Mouse (Mus musculus) heart, postnatal 0 days (tissue): Measurements from ENCODE around the gene F3. TPM values are rescaled to one million over a fixed set of nuclear protein-coding genes. Genes with fewer than 3 reads are reported as not detected.

Experiments used
- ATAC-seq: fragments of 200-750 bp; cut with Nextera tagmentation; 2 replicates; pipeline ENCODE4 v1.8.0; 2017; ENCODE audit warnings: low read depth, moderate number of reproducible peaks, moderate library complexity; ENCODE audit not compliant: insufficient read depth
- DNase-seq: peaks from one replicate; pipeline ENCODE4 v3.0.0-alpha.2; 2016; ENCODE audit warnings: low spot score
- H3K27ac ChIP-seq: fragments of 300-500 bp; sonication (generic); 2 replicates; pipeline ENCODE4 v1.5.1; 2014; ENCODE audit warnings: low read depth, mild to moderate bottlenecking
- H3K27me3 ChIP-seq: fragments of 300-500 bp; sonication (generic); 2 replicates; pipeline ENCODE4 v1.6.1; 2014; ENCODE audit warnings: low read length, mixed read lengths; ENCODE audit not compliant: control insufficient read depth, insufficient read depth
- H3K36me3 ChIP-seq: fragments of 300-500 bp; sonication (generic); replicated peaks from 2 replicates; pipeline ENCODE4 v1.6.1; 2014; ENCODE audit warnings: low read length, mixed read lengths; ENCODE audit not compliant: control insufficient read depth, insufficient read depth
- H3K4me1 ChIP-seq: fragments of 300-500 bp; sonication (generic); 2 replicates; pipeline ENCODE4 v1.6.1; 2014; ENCODE audit warnings: antibody characterized with exemption; ENCODE audit not compliant: control insufficient read depth, insufficient read depth
- H3K4me2 ChIP-seq: fragments of 300-500 bp; sonication (generic); 2 replicates; pipeline ENCODE4 v1.6.1; 2014; ENCODE audit warnings: low read depth, mild to moderate bottlenecking, low read length, moderate library complexity
- H3K4me3 ChIP-seq: fragments of 300-500 bp; sonication (generic); 2 replicates; pipeline ENCODE4 v1.5.1; 2014; ENCODE audit warnings: low read depth, low read length
- H3K9ac ChIP-seq: fragments of 300-500 bp; sonication (generic); replicated peaks from 2 replicates; pipeline ENCODE4 v1.6.1; 2014; ENCODE audit warnings: low read depth, low read length, mixed read lengths
- H3K9me3 ChIP-seq: fragments of 300-500 bp; sonication (generic); replicated peaks from 2 replicates; pipeline ENCODE4 v1.6.1; 2016; ENCODE audit warnings: low read length; ENCODE audit not compliant: control insufficient read depth
- CTCF ChIP-seq: IDR thresholded peaks from 2 replicates; pipeline ENCODE4 v1.5.1; 2016; ENCODE audit warnings: antibody characterized with exemption, control low read depth, low read depth
- EP300 ChIP-seq: IDR thresholded peaks from 2 replicates; pipeline ENCODE4 v1.6.1; 2016; ENCODE audit warnings: antibody characterized with exemption, low read depth
- WGBS: fragments of 180-500 bp; shearing (Covaris S2); extraction: QIAGEN DNeasy Blood & Tissue Kit; methylation state at CpG from one replicate; pipeline ENCODE4 v1.1.7; 2014; 5-methylcytosine and 5-hydroxymethylcytosine counted together
- polyA plus RNA-seq: library from polyadenylated mRNA; unstranded; fragments of >200 nt; fragmentation: Nextera tagmentation; extraction: Ambion mirVana; gene quantifications from 2 replicates; pipeline ENCODE4 v1.2.1, GENCODE M21; 2015
- total RNA-seq: library from RNA; depleted of rRNA; stranded (reverse); fragments of >200 nt; gene quantifications from 2 replicates; pipeline ENCODE4 v1.2.3, GENCODE M21; 2014; ENCODE audit warnings: low replicate concordance

F3 gene
- total and polyA plus RNA-seq, 2 experiments from 2014 or later = 10.8 to 13.7 TPM

- 39% methylated on average over 4 of the region's 4 CpGs for WGBS
Observed at GRCm38 (mm10) chr3:121684552-121684951, 38.8 kb upstream of the F3 start.

DNA sequence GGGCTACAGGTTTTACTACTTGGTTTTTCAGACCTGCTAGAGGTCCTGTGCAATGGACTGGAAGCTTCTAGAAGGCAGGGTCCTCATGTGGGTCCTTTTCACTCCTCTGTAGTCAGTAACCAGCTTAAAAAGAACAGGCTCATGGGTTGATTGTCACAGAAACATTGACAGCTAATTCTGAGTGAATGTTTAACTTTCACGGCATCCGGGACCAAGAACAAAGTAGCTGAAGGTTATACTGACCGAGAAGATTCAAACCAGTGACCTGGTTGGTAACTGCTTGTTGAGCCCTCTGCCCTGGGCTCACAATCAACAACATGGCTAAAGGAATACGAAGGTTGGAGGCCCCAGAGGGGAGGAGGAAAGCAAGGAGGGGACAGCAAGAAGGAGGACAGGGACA, 38.4 kb upstream of the F3 start:
- no peak overlapping the region for H3K4me3 ChIP-seq
- H3K9me3 ChIP-seq = no peaks in the 10 kb centered on the region
- DNase-seq (no peak), ATAC-seq (no peak)
- TF ChIP-seq EP300 (no peak), CTCF (no peak)
- 89% methylated on average over 4 of the region's 4 CpGs for WGBS
- no peaks in the 10 kb centered on the region for H3K27me3 ChIP-seq
- H3K4me1 ChIP-seq = no peaks in the 10 kb centered on the region
- H3K27ac ChIP-seq = no peak overlapping the region
- no peaks in the 10 kb centered on the region for H3K36me3 ChIP-seq
- no peak overlapping the region for H3K9ac ChIP-seq
- H3K4me2 ChIP-seq = no peak overlapping the region

More at GRCm38 (mm10) chr3:121684552-121684951, 38.8 kb upstream of the F3 start:
- Histone ChIP-seq H3K9me3 (no peaks in the 10 kb centered on the region), H3K9ac (no peak overlapping the region), H3K4me1 (no peaks in the 10 kb centered on the region), H3K27ac (no peak overlapping the region), H3K4me3 (no peak overlapping the region), H3K36me3 (no peaks in the 10 kb centered on the region), H3K27me3 (no peaks in the 10 kb centered on the region), H3K4me2 (no peak overlapping the region)
- no peak for ATAC-seq
- DNase-seq = no peak
- TF ChIP-seq EP300 (no peak), CTCF (no peak)

- no peak for TF ChIP-seq CTCF
- TF ChIP-seq EP300 = no peak
- Histone ChIP-seq H3K9me3 (no peaks in the 10 kb centered on the region), H3K4me3 (no peak overlapping the region), H3K4me1 (no peaks in the 10 kb centered on the region), H3K36me3 (no peaks in the 10 kb centered on the region), H3K27ac (no peak overlapping the region), H3K4me2 (no peak overlapping the region), H3K9ac (no peak overlapping the region), H3K27me3 (no peaks in the 10 kb centered on the region)
- ATAC-seq (no peak), DNase-seq (no peak)
- 71% methylated on average over 1 of the region's 1 CpGs for WGBS
Observed at GRCm38 (mm10) chr3:121685985-121686384, 37.4 kb upstream of the F3 start.

DNA sequence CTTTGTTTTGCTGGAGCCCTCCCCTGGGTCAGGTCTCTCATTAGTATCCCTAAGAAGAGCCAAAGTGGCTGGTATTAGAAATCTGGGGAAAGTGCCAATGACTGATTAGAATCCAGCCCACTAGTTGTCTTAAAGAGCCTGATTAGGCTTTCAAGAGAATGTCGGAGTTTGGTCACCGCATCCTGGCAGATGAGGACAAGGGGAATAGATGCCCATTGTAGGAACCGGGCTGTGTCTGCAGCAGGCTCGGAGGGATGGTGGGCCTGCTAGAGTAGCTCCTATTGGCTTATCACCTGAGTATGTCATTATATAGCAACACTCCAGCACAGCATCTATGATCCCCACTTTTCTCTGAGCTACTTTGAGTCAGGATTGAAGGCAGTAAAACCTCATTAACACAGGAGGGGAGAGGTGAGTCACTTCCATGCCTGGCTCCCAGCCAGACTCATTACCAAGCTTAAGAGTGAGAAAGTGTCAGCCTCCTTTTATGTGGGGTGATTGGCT, 36.9 kb upstream of the F3 start:
- 63% methylated on average over 4 of the region's 4 CpGs for WGBS
- ATAC-seq = no peak
- H3K27me3 ChIP-seq = no peaks in the 10 kb centered on the region
- TF ChIP-seq CTCF (no peak), EP300 (no peak)
- no peak overlapping the region for H3K27ac ChIP-seq
- H3K36me3 ChIP-seq = no peaks in the 10 kb centered on the region
- no peak for DNase-seq
- no peak overlapping the region for H3K4me3 ChIP-seq
- H3K9ac ChIP-seq = no peak overlapping the region
- H3K4me1 ChIP-seq = no peaks in the 10 kb centered on the region
- no peaks in the 10 kb centered on the region for H3K9me3 ChIP-seq
- no peak overlapping the region for H3K4me2 ChIP-seq

DNA sequence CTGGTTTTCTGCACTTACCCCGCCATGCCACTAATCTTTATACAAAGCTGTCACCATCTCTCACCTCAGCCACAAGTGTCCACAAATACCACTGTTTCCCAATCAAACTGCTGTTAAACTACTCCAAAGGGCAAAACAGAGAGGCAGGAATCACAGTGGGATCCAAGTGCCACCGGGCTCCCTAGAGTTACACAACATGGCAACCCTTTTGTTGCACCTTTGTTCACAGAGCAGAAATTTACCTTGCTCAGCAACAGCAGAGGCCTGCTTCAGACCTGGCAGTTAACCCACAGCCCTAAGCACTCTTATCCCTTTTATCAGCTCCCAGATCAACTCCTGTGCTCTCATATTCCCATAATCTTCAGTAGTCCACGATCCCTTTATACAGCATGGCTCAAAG, 35.6 kb upstream of the F3 start:
- Histone ChIP-seq H3K9ac (no peak overlapping the region), H3K4me2 (no peak overlapping the region), H3K4me3 (no peak overlapping the region), H3K27me3 (no peaks in the 10 kb centered on the region), H3K4me1 (no peaks in the 10 kb centered on the region), H3K9me3 (no peaks in the 10 kb centered on the region), H3K27ac (no peak overlapping the region), H3K36me3 (no peaks in the 10 kb centered on the region)
- no peak for TF ChIP-seq CTCF
- TF ChIP-seq EP300 = no peak
- ATAC-seq (no peak), DNase-seq (no peak)
- 84% methylated on average over 3 of the region's 3 CpGs for WGBS

DNA sequence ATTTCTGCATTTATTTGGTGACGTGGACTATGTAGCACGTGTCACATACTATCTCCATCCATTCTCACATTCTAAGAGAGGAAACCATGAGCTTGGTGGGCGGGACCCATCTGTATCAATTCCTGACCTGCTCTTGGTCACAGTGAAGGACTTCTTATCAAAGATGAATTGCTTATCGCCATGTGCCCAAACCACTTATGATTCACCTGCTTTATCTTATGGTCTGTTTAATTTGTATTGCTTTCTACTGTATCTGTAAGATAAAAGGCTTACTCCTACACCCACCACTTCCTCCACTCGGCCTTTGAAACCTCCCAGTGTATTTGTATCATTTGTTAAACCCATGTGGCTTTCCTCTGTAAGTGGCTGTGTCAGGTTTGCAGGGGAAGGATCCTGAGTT, 34.3 kb upstream of the F3 start:
- 60% methylated on average over 5 of the region's 5 CpGs for WGBS
- no peaks in the 10 kb centered on the region for H3K27me3 ChIP-seq
- no peak for TF ChIP-seq EP300
- TF ChIP-seq CTCF = no peak
- H3K36me3 ChIP-seq = no peaks in the 10 kb centered on the region
- H3K4me2 ChIP-seq = no peak overlapping the region
- no peak overlapping the region for H3K4me3 ChIP-seq
- H3K27ac ChIP-seq = no peak overlapping the region
- ATAC-seq (no peak), DNase-seq (no peak)
- H3K9ac ChIP-seq = no peak overlapping the region
- no peaks in the 10 kb centered on the region for H3K9me3 ChIP-seq
- H3K4me1 ChIP-seq = no peaks in the 10 kb centered on the region
